Mouse (Mus musculus): ENCODE measurements at regions not wholly inside any gene's neighbourhood (a gene's known extent, or its start where the extent isn't known, plus 50 kb on each side); places are given as distances from the start of the nearest gene placed in this dataset.

DNA sequence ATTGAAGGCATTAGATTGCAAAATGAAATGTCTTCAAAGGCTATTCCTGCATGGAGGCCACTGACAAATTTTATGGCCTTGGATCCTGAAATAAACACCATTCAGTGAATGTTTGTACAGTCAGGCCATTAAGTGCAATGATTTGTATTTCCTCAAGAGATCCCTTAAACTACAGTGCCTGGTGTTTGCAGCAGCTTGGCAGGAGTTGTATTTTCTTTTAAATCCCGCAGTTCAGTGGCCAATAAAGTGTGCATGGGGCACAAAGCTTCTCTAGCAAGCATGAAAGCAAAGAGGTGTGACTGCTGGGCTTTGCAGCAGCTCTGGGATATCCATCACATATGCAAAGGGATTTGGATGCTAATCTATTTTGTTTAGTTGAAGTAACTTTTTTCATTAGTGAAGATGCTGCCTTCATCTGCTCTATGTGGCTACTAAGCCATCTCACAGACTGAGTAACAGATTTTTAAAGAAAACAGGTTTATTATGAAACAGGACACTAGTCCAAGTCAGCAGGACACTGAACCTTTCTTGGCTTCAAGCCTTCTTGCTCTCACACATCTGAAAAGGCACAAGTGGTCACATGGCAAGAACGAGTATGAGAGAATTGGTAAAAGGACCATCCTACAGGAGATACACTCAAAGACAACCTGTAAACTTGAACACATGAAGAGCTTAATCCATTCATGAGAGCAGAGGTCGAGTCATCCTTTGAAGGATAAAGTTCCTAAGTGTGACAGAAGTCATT, 102.2 kb upstream of the Tusc1 start:
- TF ChIP-seq GATA4 (IDR thresholded peaks at IDR 0.05; ENCODE audit: insufficient replicate concordance, low read length): no peak

DNA sequence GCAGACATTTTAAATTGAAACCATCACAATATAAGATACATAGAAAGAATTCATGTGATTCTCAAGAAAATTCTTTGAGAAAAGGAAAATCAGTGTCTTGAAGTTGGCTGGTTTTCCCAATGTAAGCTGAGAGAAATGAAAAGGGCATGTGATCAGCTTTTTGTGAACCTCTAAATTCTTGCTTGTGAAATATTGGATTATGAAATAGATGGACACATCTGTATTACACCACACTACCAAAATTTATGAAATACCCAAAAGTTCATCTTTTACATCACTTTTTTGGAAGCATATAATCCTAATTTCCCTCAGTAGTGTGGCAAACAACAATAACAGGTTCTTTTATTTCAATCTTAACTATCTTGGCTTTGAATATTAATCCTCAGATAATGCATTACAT, 77.4 kb upstream of the Tusc1 start:
- TF ChIP-seq GATA4 (IDR thresholded peaks at IDR 0.05; ENCODE audit: insufficient replicate concordance, low read length): no peak

DNA sequence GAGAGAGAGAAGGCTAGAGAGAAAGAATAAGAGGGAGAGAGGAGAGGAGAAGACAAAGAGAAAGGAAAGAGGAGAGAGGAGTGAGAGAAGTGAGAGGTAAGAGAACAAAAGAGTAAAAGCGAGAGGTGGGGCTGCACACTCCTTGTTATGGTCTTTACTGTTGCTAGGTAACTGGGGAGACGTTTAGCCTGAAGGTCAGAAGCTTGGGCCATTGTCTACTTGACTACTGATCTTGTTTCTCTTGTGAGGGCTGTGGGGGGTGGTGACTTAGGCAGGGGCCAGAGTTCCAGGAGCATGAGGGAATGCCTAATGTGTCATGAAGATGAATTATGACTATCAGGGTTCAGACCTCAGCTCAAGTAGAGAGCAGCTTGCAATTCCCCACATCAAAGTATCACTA, 71.6 kb upstream of the Tusc1 start:
- TF ChIP-seq GATA4 (IDR thresholded peaks at IDR 0.05; ENCODE audit: insufficient replicate concordance, low read length): no peak

DNA sequence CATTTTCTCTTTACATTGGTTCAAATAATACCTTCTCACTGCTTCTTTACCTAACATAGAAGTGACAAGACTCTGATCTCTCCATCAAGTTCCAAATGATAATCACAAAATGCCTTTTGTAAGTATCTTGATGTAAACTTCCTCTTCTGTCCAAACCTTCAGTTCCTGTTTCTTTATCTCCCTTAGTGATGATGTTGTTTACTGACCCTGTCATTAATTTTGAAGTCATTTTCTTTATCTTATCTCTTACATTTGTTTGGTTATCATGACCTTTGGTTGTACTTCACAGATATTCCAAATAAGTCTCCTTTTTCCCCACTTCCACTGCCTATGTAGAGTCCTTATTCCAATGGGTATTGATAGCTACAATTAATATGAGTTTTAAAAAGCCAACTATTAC, 65.3 kb upstream of the Tusc1 start:
- TF ChIP-seq GATA4 (IDR thresholded peaks at IDR 0.05; ENCODE audit: insufficient replicate concordance, low read length): no peak
